Mouse (Mus musculus) hindbrain, embryonic 11.5 days (tissue): ENCODE measurements at regions not wholly inside any gene's neighbourhood (a gene's known extent, or its start where the extent isn't known, plus 50 kb on each side); places are given as distances from the start of the nearest gene placed in this dataset.

Experiments
- ATAC-seq: fragments of 200-750 bp; cut with Nextera tagmentation; 2 replicates; pipeline ENCODE4 v1.8.0; 2017; ENCODE audit warnings: mild to moderate bottlenecking, moderate TSS enrichment, moderate library complexity; ENCODE audit not compliant: low FRiP score
- DNase-seq: peaks from one replicate; pipeline ENCODE4 v3.0.0-alpha.2; 2015; ENCODE audit warnings: low spot score
- H3K27ac ChIP-seq: fragments of 300-500 bp; sonication (generic); 2 replicates; pipeline ENCODE4 v1.5.1; 2014; ENCODE audit warnings: mild to moderate bottlenecking, low read depth, low read length
- H3K27me3 ChIP-seq: fragments of 300-500 bp; sonication (generic); 2 replicates; pipeline ENCODE4 v1.6.1; 2014; ENCODE audit warnings: mild to moderate bottlenecking, low read length, moderate library complexity, mixed read lengths; ENCODE audit not compliant: control insufficient read depth, insufficient read depth
- H3K36me3 ChIP-seq: fragments of 300-500 bp; sonication (generic); 2 replicates; pipeline ENCODE4 v1.6.1; 2014; ENCODE audit warnings: mild to moderate bottlenecking, low read length, moderate library complexity, mixed read lengths; ENCODE audit not compliant: control insufficient read depth, insufficient read depth
- H3K4me1 ChIP-seq: fragments of 300-500 bp; sonication (generic); replicated peaks from 2 replicates; pipeline ENCODE4 v1.6.1; 2014; ENCODE audit warnings: low read length, mixed read lengths; ENCODE audit not compliant: control insufficient read depth, insufficient read depth
- H3K4me2 ChIP-seq: fragments of 300-500 bp; sonication (generic); replicated peaks from 2 replicates; pipeline ENCODE4 v1.6.1; 2014; ENCODE audit warnings: mild to moderate bottlenecking, low read depth, low read length
- H3K4me3 ChIP-seq: fragments of 300-500 bp; sonication (generic); 2 replicates; pipeline ENCODE4 v1.5.1; 2014; ENCODE audit warnings: low read depth, low read length
- H3K9ac ChIP-seq: fragments of 300-500 bp; sonication (generic); 2 replicates; pipeline ENCODE4 v1.6.1; 2014; ENCODE audit warnings: low read depth, low read length
- H3K9me3 ChIP-seq: fragments of 300-500 bp; sonication (generic); 2 replicates; pipeline ENCODE4 v1.6.1; 2016; ENCODE audit warnings: low read length; ENCODE audit not compliant: control insufficient read depth
- WGBS: fragments of 180-500 bp; shearing (Covaris S2); extraction: QIAGEN DNeasy Blood & Tissue Kit; methylation state at CpG from one replicate; pipeline ENCODE4 v1.1.7; 2014; 5-methylcytosine and 5-hydroxymethylcytosine counted together

DNA sequence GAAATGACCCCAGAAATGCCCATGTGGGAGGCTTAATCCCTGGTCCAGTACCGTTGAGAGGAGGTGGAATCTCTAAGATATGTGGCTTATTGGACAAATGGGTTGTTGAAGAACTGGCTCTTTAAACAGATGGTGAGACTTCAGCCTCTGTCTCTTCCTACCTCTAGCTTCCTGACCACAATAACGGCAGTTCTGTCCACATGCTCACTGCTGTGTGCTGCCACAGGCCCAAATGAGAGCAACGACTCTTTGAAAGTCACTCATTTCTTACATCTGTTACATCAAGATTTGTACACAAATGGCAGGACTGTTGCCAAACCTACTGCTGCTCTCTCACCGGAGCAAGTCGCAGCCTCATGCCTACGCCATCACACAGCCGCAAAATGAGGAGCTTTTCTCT lies 217.6 kb upstream of the Slc7a11 start:
- Histone ChIP-seq H3K4me3 (no peak overlapping the region), H3K27me3 (no peaks in the 10 kb centered on the region), H3K27ac (no peak overlapping the region), H3K9ac (no peak overlapping the region), H3K4me1 (no peaks in the 10 kb centered on the region), H3K36me3 (no peaks in the 10 kb centered on the region), H3K9me3 (no peaks in the 10 kb centered on the region), H3K4me2 (no peak overlapping the region)
- no peak for ATAC-seq
- DNase-seq: no peak
- WGBS: 88% methylated on average over 7 of the region's 7 CpGs

DNA sequence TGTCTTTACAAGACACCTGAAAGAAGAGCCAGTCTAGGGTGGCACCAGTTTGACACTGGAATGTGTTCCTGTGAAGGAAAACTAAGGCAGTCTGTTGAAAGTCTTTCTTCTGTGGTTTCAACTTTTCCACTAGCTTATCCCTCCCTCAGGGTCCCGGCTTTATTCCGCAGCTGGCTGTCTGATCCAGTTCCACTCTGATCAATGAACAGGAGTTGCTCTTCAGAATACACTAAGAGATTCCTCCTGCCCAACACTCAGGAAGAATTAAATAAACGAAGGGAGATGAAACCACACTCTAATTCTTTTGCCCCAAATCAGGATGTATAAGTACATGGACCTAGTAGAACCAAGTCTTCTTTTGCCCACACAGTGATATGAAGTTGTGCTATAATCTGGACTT lies 217.2 kb upstream of the Slc7a11 start:
- no peaks in the 10 kb centered on the region for H3K27me3 ChIP-seq
- ATAC-seq (no peak), DNase-seq (no peak)
- no peaks in the 10 kb centered on the region for H3K36me3 ChIP-seq
- no peaks in the 10 kb centered on the region for H3K9me3 ChIP-seq
- no peak overlapping the region for H3K27ac ChIP-seq
- H3K4me1 ChIP-seq: no peaks in the 10 kb centered on the region
- WGBS: 88% methylated on average over 3 of the region's 3 CpGs
- no peak overlapping the region for H3K9ac ChIP-seq
- H3K4me3 ChIP-seq: no peak overlapping the region
- H3K4me2 ChIP-seq: no peak overlapping the region

DNA sequence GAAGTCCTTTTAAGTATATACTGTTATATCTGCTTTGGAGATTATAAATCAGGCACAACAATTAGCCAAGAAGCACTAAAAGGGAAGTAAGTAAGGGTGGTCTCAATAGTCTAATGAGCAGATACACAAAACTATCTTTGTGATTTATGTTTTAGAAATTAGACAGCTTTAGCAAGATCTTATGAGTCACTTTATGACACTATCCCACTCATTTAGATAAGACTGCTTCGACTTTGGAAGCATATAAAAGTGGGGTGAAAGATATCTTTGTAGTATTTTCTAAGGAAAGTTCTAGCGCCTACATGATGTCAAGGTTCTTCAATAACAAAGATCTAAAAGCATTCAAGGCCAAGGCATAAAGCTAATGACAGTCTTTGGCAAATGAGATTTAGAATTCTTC lies 214.5 kb upstream of the Slc7a11 start:
- no peak overlapping the region for H3K9ac ChIP-seq
- no peak overlapping the region for H3K27ac ChIP-seq
- no peaks in the 10 kb centered on the region for H3K4me1 ChIP-seq
- H3K4me3 ChIP-seq: no peak overlapping the region
- 86% methylated on average over 2 of the region's 2 CpGs for WGBS
- no peaks in the 10 kb centered on the region for H3K27me3 ChIP-seq
- ATAC-seq: no peak
- H3K9me3 ChIP-seq: no peaks in the 10 kb centered on the region
- no peak overlapping the region for H3K4me2 ChIP-seq
- H3K36me3 ChIP-seq: no peaks in the 10 kb centered on the region
- DNase-seq: no peak

DNA sequence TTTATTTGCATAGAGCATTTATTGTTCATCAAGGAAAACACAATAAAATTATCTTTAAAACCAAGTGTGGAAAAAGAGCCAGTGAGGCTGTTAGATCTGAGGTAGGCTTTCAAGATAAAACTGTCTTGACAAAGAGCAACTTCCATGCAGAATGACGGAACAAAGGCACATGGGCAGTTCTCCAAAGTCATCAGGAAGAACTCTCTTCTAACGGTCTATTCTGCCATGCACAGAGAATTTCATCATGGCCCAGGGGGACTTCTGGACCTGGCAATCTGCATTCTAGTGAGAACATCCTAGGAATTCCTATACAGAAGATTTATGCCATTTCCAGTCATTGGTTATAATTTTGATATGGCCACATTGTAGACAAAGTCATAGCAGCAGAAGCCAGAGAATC lies 211.0 kb upstream of the Slc7a11 start:
- Histone ChIP-seq H3K4me2 (no peak overlapping the region), H3K4me3 (no peak overlapping the region), H3K27me3 (no peaks in the 10 kb centered on the region), H3K27ac (no peak overlapping the region), H3K9me3 (no peaks in the 10 kb centered on the region), H3K4me1 (no peaks in the 10 kb centered on the region), H3K36me3 (no peaks in the 10 kb centered on the region), H3K9ac (no peak overlapping the region)
- DNase-seq: no peak
- WGBS: 89% methylated on average over 2 of the region's 2 CpGs
- no peak for ATAC-seq

DNA sequence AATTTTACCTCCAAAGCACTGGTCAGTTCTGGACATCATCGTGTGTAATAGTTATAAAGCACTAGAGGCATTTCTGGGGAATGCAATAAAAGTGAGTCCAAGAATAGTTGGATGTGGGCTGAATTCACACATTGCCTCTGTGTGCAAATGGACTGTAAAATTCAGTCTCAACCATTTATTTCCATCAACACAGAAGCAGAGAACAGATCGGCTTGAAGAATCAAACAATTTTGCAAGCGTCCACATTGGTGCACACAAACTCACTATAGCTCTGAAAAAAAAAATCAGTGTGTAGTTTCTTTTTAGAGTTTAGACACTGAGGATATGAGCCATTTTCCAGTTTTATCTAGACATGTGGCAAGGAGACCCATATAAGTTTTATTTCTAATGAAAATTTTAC lies 208.9 kb upstream of the Slc7a11 start:
- H3K4me1 ChIP-seq: no peaks in the 10 kb centered on the region
- no peak overlapping the region for H3K27ac ChIP-seq
- WGBS: 93% methylated on average over 3 of the region's 3 CpGs
- DNase-seq: no peak
- no peak for ATAC-seq
- H3K9me3 ChIP-seq: no peaks in the 10 kb centered on the region
- H3K36me3 ChIP-seq: no peaks in the 10 kb centered on the region
- no peak overlapping the region for H3K9ac ChIP-seq
- no peaks in the 10 kb centered on the region for H3K27me3 ChIP-seq
- H3K4me3 ChIP-seq: no peak overlapping the region
- H3K4me2 ChIP-seq: no peak overlapping the region

DNA sequence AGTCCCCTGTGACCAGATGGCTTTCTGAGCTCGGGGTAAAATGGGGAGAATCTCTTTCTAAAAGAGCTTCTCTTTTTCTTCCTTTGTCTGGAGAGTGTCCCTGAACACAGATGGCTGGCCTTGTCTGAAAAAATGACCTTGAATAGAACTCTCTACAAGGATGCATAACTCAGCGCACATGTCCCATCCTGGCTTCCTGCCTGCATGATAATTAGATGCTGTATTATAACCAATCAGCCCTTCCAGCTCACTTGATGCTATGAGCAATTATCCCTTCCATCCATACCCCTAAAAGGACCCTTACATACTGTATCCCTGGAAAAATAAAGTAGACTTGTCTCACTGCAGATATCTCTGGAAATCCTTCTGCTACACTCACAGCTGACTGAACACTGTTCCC lies 199.7 kb upstream of the Slc7a11 start:
- Histone ChIP-seq H3K9ac (no peak overlapping the region), H3K4me2 (no peak overlapping the region), H3K4me3 (no peak overlapping the region), H3K27me3 (no peaks in the 10 kb centered on the region), H3K36me3 (no peaks in the 10 kb centered on the region), H3K27ac (no peak overlapping the region), H3K9me3 (no peaks in the 10 kb centered on the region), H3K4me1 (no peaks in the 10 kb centered on the region)
- ATAC-seq (no peak), DNase-seq (no peak)
- WGBS: 65% methylated on average over 2 of the region's 2 CpGs

DNA sequence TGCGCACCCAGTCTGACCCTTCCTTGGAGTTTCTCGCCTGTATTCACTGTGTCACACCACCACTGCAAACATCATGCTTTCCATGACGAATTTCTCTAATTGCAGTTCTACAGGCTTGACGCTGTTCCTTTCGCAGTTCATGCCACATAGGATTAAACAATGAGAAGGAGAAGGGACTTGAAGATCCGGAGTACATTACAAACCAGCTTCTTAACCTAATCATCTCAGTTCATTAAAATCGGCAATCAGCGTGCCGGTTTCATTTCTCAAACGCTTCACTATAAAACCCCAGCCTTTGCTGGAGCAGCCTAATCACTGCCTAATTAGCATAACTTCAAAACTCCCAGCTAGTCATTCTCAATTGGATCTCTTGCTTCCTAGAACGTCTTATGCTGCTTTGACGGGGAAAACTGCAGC lies 196.5 kb upstream of the Slc7a11 start:
- Histone ChIP-seq H3K9ac (no peak overlapping the region), H3K4me1 (no peaks in the 10 kb centered on the region), H3K36me3 (no peaks in the 10 kb centered on the region), H3K27ac (no peak overlapping the region), H3K9me3 (no peaks in the 10 kb centered on the region), H3K27me3 (no peaks in the 10 kb centered on the region), H3K4me3 (no peak overlapping the region), H3K4me2 (no peak overlapping the region)
- DNase-seq (no peak), ATAC-seq (no peak)
- 79% methylated on average over 12 of the region's 12 CpGs for WGBS

DNA sequence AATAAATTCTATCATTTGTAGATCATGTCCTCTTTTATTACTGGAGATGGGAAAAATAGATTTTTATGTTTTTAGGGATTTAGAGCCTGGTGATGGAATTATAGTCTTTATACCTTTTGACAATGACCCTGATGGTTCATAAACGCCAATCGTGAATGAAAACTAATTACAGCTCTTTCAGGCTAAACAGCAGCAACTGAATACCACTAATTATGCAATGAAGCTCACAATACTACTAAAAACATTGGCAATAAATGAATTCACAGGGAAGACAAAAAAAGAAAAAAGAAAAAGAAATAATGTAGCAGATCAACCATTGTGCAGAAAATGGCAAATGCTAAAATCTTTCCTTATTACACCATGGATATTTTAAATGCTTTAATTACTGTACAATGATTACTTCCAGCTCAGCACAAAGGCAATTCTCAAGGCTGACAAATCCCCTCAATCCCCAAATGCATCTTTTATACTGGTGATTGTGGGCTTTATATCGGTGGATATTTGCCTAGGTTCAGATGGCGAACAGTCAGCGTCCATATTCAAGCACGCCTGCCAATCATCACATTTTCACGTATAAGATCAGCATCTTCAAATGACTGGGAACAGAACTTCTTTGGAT lies 191.2 kb upstream of the Slc7a11 start:
- DNase-seq (no peak), ATAC-seq (no peak)
- WGBS: 89% methylated on average over 7 of the region's 7 CpGs

DNA sequence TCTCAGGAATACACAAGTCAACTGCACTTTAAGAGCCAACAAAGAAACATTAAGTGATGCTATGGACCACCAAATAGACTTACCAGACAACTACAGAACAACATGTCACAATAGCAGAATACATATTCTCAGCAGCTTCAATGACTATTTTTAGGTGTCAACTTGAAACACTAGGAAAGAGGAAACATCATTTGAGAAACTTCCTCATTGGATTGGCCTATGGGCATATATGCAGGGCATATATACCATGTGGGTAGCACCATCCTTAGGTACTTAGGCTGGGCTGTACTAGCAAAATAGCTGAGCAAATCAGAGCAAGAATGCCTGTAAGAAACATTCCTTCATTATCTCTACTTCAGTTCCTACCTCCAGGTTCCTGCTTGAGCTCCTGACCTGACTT lies 187.9 kb upstream of the Slc7a11 start:
- Histone ChIP-seq H3K9me3 (no peaks in the 10 kb centered on the region), H3K4me1 (no peaks in the 10 kb centered on the region), H3K4me3 (no peak overlapping the region), H3K27me3 (no peaks in the 10 kb centered on the region), H3K4me2 (no peak overlapping the region), H3K36me3 (no peaks in the 10 kb centered on the region), H3K9ac (no peak overlapping the region), H3K27ac (no peak overlapping the region)
- DNase-seq: no peak
- no peak for ATAC-seq

More for the DNA sequence above, 191.2 kb upstream of the Slc7a11 start:
- H3K4me2 ChIP-seq: no peak overlapping the region
- H3K4me1 ChIP-seq: no peaks in the 10 kb centered on the region
- H3K4me3 ChIP-seq: no peak overlapping the region
- no peak overlapping the region for H3K9ac ChIP-seq
- H3K36me3 ChIP-seq: no peaks in the 10 kb centered on the region
- H3K27me3 ChIP-seq: no peaks in the 10 kb centered on the region
- no peaks in the 10 kb centered on the region for H3K9me3 ChIP-seq
- H3K27ac ChIP-seq: no peak overlapping the region
